Mouse (Mus musculus) kidney, postnatal 10 days (tissue): ENCODE results near the gene Wnt3a.
"Not testable (repeated sequence)": the region's sequence is repeated elsewhere in the genome, so short reads cannot be mapped to it uniquely, and the experiment has no call there.

Experiments
- DNase-seq: peaks from one replicate; pipeline ENCODE4 v3.0.0; 2021; ENCODE audit warnings: mixed read lengths

Wnt3a gene

GRCm38 (mm10) chr11:59216955-59217354, 73.6 kb downstream of the Wnt3a start:
- no peak for DNase-seq

DNA sequence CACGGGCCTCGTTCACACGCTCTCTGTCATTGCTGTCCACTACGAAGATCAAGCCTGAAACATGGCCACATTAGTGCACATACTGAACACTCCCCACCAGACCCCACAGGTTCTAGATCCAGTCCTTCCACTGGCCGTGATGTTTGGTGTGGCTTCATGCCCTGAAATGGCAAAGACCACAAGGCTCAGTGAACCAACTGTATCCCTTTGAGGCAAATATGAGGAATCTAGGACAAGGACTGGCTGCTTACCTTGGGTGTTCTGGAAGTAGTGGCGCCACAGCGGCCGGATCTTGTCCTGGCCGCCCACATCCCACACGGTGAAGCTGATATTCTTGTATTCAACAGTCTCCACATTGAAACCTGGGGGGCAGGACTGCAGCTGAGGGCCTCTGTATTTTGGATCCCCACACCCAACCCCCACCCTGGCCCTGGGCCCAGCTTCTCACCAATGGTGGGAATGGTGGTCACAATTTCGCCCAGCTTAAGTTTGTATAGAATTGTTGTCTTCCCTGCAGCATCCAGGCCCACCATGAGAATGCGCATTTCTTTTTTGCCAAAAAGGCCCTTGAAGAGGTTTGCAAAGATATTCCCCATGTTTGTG, 77.6 kb downstream of the Wnt3a start:
- no peak for DNase-seq

DNA sequence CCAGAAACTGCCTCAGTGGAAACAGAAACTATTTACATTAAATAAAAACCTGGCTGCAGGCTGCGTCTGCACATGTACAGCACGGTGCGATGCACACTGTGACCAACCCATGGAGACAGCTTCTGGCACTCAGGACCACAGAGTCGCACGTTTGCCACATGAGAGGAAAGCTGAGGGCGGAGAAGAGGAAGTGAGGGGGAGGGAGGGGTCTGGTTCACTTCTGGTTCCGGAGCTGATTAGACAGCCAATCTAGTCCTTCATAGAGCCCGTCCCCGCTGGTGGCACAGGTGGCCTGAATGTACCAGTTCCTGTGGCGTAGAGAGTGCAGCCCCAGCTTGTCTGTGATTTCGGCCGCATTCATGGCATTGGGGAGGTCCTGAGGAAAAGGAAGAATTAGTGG, 78.2 kb downstream of the Wnt3a start:
- DNase-seq = not testable (repeated sequence)

DNA sequence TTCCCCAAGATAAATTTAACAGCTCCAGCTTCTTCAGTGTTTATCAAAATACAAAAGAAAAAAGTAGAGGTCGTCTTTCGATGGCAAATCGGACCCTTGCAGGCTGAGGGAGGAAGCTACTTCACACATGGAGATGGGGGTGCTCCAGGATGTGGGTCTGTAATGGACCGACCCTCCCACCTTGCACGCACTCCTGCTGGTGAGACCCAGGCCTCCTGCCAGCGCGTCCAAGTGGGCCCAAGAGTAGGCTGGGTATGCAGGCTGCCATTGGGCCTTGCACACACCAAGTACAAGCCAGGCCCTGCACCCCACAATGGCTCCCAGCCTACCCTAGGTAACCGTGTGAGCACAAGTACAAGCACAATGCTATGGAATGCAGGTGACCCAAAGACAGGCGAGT, 79.0 kb downstream of the Wnt3a start:
- DNase-seq = not testable (repeated sequence)

- no peak for DNase-seq
Measured at GRCm38 (mm10) chr11:59210020-59210419, 80.5 kb downstream of the Wnt3a start.

- DNase-seq = peak; percentile 48
Measured at GRCm38 (mm10) chr11:59209580-59209979, 81.0 kb downstream of the Wnt3a start.

DNA sequence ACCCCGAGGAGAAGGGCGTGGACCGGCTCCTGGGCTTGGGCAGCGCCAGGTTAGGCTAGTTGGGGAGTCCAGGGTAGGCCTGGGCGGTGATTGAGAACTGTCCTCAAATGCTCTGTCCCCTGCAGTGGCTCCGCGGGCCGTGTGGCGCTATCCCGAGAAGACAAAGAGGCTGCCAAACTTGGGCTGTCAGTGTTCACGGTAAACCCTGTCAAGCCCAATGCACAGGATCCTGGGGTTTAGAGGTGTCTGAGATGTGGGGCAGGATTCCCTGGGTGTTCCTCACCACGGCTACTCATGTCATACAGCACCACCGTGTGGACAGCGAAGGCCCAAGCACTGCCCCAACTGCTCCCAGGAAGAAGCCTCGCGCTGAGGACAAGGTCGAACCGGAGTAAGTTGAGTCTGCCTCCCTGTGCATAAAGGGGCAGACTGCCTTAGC, 81.5 kb downstream of the Wnt3a start:
- peak; percentile 83 for DNase-seq

- DNase-seq = peak; percentile 95
Measured at GRCm38 (mm10) chr11:59208153-59208831, 82.3 kb downstream of the Wnt3a start, which contains the start of gene 2310033P09Rik. Gene 2310033P09Rik (plus strand): TSS chr11:59208321.

- DNase-seq = peak; percentile 98
Measured at GRCm38 (mm10) chr11:59202081-59202995, 88.2 kb downstream of the Wnt3a start, which contains the start of gene Mrpl55. Gene Mrpl55 (plus strand): TSS chr11:59202486.

DNA sequence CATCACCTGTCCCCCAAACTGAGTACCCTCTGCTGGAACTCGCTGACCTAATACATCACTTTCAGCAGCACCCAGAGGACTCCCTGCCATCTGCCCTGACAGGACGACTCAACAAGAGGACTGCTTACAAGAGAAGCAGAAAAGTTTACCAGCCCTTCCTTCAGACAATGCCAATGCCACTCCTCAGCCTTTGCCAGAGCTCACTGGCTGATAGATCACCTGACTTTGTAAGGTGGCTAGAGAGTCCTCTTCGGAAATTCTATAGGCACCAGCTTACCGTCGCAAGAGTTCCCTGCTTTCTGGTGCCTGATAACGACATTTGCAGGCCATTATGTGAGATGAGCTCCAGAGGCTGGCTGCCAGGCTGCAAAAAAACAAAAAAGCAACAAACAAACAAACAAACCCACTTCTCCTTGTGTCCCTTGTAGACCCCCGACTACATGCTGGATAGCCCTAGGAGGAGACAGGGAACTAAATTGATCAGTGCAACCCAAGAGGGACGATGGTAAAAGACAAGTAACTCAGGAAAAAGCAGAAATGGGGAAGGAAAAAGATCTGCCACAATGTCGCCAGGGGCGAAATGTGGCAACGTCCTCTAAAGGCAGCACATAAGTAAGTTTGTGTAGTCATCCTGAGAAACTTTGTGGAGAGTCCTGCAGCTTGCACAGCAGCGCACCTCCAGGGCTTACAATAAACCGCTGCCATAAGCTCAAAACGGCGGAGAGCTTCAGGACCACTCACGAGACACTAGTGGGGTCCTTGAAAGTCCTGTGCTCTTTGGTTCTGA, 89.1 kb downstream of the Wnt3a start:
- DNase-seq = no peak
